Mouse (Mus musculus): ENCODE results near the gene Ppp1r1b. TPM values are rescaled to one million over a fixed set of nuclear protein-coding genes. Genes with fewer than 3 reads are reported as not detected.
"Not testable (repeated sequence)": the region's sequence is repeated elsewhere in the genome, so short reads cannot be mapped to it uniquely, and the experiment has no call there.

Gene Ppp1r1b
- total RNA-seq, 2 experiments from 2014 or later, result 1.00 to 1.7 TPM

- no peak for DNase-seq
Measured at GRCm38 (mm10) chr11:98373244-98373643, 25.0 kb downstream of the Ppp1r1b start.

GRCm38 (mm10) chr11:98374266-98374665 is 26.1 kb downstream of the Ppp1r1b start:
- DNase-seq, result no peak

GRCm38 (mm10) chr11:98376756-98377155 is 28.6 kb downstream of the Ppp1r1b start:
- DNase-seq, result no peak

GRCm38 (mm10) chr11:98377787-98378186 is 29.6 kb downstream of the Ppp1r1b start:
- no peak for DNase-seq

GRCm38 (mm10) chr11:98379379-98379778 is 31.2 kb downstream of the Ppp1r1b start:
- no peak for DNase-seq

- no peak for DNase-seq
Measured at GRCm38 (mm10) chr11:98380106-98380505, 31.9 kb downstream of the Ppp1r1b start.

- DNase-seq, result no peak
Measured at GRCm38 (mm10) chr11:98381651-98382050, 33.4 kb downstream of the Ppp1r1b start.

- DNase-seq, result not testable (repeated sequence)
Measured at GRCm38 (mm10) chr11:98382405-98382804, 34.2 kb downstream of the Ppp1r1b start.

GRCm38 (mm10) chr11:98383261-98384030 is 35.2 kb downstream of the Ppp1r1b start, which contains the start of gene Tcap:
Gene Tcap (plus strand): TSS chr11:98383811.
- no peak for DNase-seq

GRCm38 (mm10) chr11:98384216-98384615 is 36.0 kb downstream of the Ppp1r1b start:
- DNase-seq, result no peak

- no peak for DNase-seq
Measured at GRCm38 (mm10) chr11:98384721-98385637, 36.8 kb downstream of the Ppp1r1b start.

GRCm38 (mm10) chr11:98385638-98386585 is 37.7 kb downstream of the Ppp1r1b start, which contains the start of gene Pnmt:
Gene Pnmt (plus strand): TSS chr11:98386450.
- no peak for DNase-seq

GRCm38 (mm10) chr11:98386596-98386995 is 38.4 kb downstream of the Ppp1r1b start:
- DNase-seq, result no peak

- no peak for DNase-seq
Measured at GRCm38 (mm10) chr11:98387056-98387577, 38.9 kb downstream of the Ppp1r1b start.

GRCm38 (mm10) chr11:98388282-98388681 is 40.1 kb downstream of the Ppp1r1b start:
- DNase-seq, result no peak

- peak; percentile 62 for DNase-seq
Measured at GRCm38 (mm10) chr11:98389221-98389780, 41.1 kb downstream of the Ppp1r1b start.

- no peak for DNase-seq
Measured at GRCm38 (mm10) chr11:98390141-98390540, 41.9 kb downstream of the Ppp1r1b start.

GRCm38 (mm10) chr11:98392034-98392433 is 43.8 kb downstream of the Ppp1r1b start:
- DNase-seq, result no peak

- no peak for DNase-seq
Measured at GRCm38 (mm10) chr11:98392645-98393044, 44.4 kb downstream of the Ppp1r1b start.

- peak; percentile 62 for DNase-seq
Measured at GRCm38 (mm10) chr11:98393317-98393716, 45.1 kb downstream of the Ppp1r1b start.

- DNase-seq, result no peak
Measured at GRCm38 (mm10) chr11:98394301-98394700, 46.1 kb downstream of the Ppp1r1b start.

All from adrenal gland, postnatal 10 days (tissue).